Mouse (Mus musculus) olfactory bulb, adult 2 months (tissue): ENCODE data around the gene Ubald2.

Experiments used
- CTCF ChIP-seq: fragments of 200-500 bp; IDR thresholded peaks from 2 replicates; pipeline ENCODE4 v1.5.1; 2012; ENCODE audit warnings: low read depth, mild to moderate bottlenecking, low read length, moderate library complexity; ENCODE audit not compliant: insufficient read depth
- POLR2A ChIP-seq: fragments of 200-500 bp; IDR thresholded peaks from 2 replicates; pipeline ENCODE4 v1.6.1; 2012; ENCODE audit warnings: mild to moderate bottlenecking, low read depth, low read length, moderate library complexity; ENCODE audit not compliant: insufficient read depth

GRCm38 (mm10) chr11:116445596-116446307 lies 11.9 kb downstream of the Ubald2 start:
- TF ChIP-seq CTCF (peak; percentile 58), POLR2A (no peak)
